Mouse (Mus musculus) testis, postnatal 14 days (tissue): Measurements from ENCODE around the gene Grm5.

Source experiments
- DNase-seq: peaks from one replicate; pipeline ENCODE4 v3.0.0; 2021; ENCODE audit warnings: low spot score

Grm5 gene

GRCm38 (mm10) chr7:88161586-88161985 lies 577.6 kb downstream of the Grm5 start:
- no peak for DNase-seq
